Mouse (Mus musculus) C2C12 (cell line): ENCODE measurements around the gene Lars2.

ENCODE experiments used
- CEBPB ChIP-seq: IDR thresholded peaks from one replicate; pipeline ENCODE4 v1.6.1; 2011; ENCODE audit warnings: low read depth, mild to moderate bottlenecking, control low read depth, moderate library complexity
- CTCF ChIP-seq: IDR thresholded peaks from one replicate; pipeline ENCODE4 v1.5.1; 2011; ENCODE audit not compliant: control insufficient read depth, insufficient read depth, insufficient read length
- FOSL1 ChIP-seq: IDR thresholded peaks from one replicate; pipeline ENCODE4 v1.8.0; 2011; ENCODE audit warnings: mild to moderate bottlenecking, low read length; ENCODE audit not compliant: poor library complexity, insufficient read depth, severe bottlenecking
- MAX ChIP-seq: IDR thresholded peaks from one replicate; pipeline ENCODE4 v1.6.1; 2011; ENCODE audit warnings: mild to moderate bottlenecking, control low read depth
- MYOD1 ChIP-seq: IDR thresholded peaks from one replicate; pipeline ENCODE4 v1.6.1; 2011; ENCODE audit warnings: low read depth; ENCODE audit not compliant: control insufficient read depth, insufficient read length
- MYOG ChIP-seq: IDR thresholded peaks from one replicate; pipeline ENCODE4 v1.6.1; 2011; ENCODE audit not compliant: control insufficient read depth, insufficient read length; ENCODE audit errors: extremely low read depth
- USF1 ChIP-seq: IDR thresholded peaks from one replicate; pipeline ENCODE4 v1.6.1; 2011; ENCODE audit warnings: low read depth, mild to moderate bottlenecking, control low read depth, moderate library complexity

GRCm38 (mm10) chr9:123328336-123328735 lies 38.4 kb upstream of the Lars2 start:
- TF ChIP-seq CTCF: no peak
- TF ChIP-seq USF1: no peak
- TF ChIP-seq MAX: no peak
- TF ChIP-seq CEBPB: no peak
- TF ChIP-seq MYOG: no peak
- TF ChIP-seq FOSL1: no peak
- no peak for TF ChIP-seq MYOD1
